Mouse (Mus musculus) mouse trophoblast stem cell (cell line): ENCODE measurements around the gene Dnajc15.

Experiments used
- in situ Hi-C, 2 experiments: fragments of 300-500 bp; cut with MseI, MboI; formaldehyde crosslinking; loops; 2 replicates in 1 of 2; 3 replicates in 1 of 2; pipeline ENCODE4 v1.15.1; 2025

Gene Dnajc15

GRCm38 (mm10) chr14:77801571-77802267, 73.2 kb downstream of the Dnajc15 start:
- in situ Hi-C loops: no loop called here

GRCm38 (mm10) chr14:77796506-77796905, 78.4 kb downstream of the Dnajc15 start:
- in situ Hi-C loops: no loop called here

- in situ Hi-C loops: no loop called here
These were observed 79.7 kb downstream of the Dnajc15 start for GRCm38 (mm10) chr14:77795240-77795639.

GRCm38 (mm10) chr14:77794285-77794949, 80.5 kb downstream of the Dnajc15 start:
- in situ Hi-C loops: no loop called here

GRCm38 (mm10) chr14:77792998-77793397, 81.9 kb downstream of the Dnajc15 start:
- in situ Hi-C loops: no loop called here

GRCm38 (mm10) chr14:77783217-77783616, 91.7 kb downstream of the Dnajc15 start:
- in situ Hi-C loops: no loop called here

- in situ Hi-C loops: no loop called here
These were observed 97.6 kb downstream of the Dnajc15 start for GRCm38 (mm10) chr14:77777365-77777764.

GRCm38 (mm10) chr14:77776005-77776531, 98.9 kb downstream of the Dnajc15 start:
- in situ Hi-C loops: no loop called here

GRCm38 (mm10) chr14:77773331-77773730, 101.6 kb downstream of the Dnajc15 start:
- in situ Hi-C loops: no loop called here

GRCm38 (mm10) chr14:77771626-77772025, 103.3 kb downstream of the Dnajc15 start:
- in situ Hi-C loops: no loop called here
